Mouse (Mus musculus): ENCODE results near the gene Fam161a. TPM values are rescaled to one million over a fixed set of nuclear protein-coding genes. Genes with fewer than 3 reads are reported as not detected.

Gene Fam161a
- total RNA-seq (2023), result 1 to 10 TPM; 2.2 to 3.7 TPM

DNA sequence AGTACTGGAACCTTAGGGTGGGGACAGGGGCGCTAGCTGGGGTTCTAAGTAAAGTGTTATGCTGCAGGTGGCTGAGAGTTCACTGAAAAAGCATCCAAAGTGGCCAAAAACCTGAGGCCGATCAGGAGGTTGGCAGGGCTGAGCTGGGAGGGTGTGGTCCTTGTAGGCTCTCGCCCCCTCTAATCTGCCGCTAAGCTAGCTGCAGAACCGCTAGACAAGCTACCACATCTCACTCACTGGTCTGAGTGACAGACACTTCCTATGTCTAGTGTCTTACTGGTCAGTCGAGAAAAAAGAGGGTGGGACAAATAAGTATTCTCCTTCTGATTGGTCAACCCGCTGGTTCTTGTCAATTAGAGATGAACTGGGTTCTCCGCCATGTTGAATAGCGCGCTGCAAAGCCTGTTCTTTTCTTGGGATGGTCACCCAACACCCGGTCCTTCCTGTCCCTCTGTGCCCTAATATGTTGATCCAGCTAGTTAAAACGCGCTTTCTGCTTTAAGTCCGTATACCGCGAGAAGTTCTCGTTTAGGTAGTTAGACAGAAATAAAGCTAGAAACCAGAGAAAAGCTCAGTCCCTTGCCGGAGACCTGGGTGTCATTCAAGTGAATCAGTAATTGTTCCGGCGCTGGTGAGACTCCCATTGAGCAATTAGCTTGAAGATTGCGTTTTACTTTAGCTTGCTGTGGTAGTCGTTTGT lies at the start of gene Fam161a:
TSS of gene Fam161a (plus strand) at position 51 of the 700 bp plus-strand sequence.

DNA sequence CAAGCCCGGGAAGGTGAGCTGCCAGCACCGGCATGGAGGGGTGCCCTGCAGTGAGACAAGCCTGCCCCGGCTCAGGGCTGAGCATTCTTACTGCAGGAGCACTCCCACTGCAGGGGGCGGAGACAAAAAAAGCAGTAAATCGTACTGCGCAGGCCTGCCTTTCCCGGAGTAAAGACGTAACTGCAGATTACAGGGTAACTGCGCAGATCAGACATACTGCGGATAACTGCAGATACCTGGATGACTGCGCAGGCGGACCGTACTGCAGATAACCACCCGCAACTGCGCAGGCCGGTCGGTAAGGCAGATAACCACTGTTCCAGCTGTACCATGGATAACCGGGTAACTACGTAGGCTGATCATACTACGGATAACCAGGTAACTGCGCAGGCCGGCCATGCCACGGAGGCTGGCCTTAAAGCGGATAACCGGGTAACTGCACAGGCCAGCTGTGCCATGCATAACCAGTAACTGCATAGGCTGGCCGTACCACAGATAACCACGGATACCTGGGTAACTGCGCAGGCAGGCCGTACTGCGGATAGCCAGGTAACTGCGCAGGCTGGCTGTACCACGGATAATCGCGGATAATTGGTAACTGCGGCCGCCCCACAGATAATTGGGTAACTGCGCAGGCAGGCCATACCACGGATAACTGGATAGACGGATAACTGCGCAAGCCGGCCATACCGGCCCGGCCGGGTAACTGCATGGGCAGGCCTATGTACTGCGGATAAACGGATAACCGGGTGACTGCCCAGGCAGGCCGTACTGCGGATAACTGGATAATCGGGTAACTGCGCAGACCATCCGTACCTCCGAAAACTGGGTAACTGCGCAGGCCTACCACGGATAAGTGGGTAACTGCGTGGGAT lies 35.3 kb upstream of the Fam161a start, which contains the start of gene Zrsr1:
TSS of gene Zrsr1 (plus strand) at position 171 of the 875 bp plus-strand sequence.

DNA sequence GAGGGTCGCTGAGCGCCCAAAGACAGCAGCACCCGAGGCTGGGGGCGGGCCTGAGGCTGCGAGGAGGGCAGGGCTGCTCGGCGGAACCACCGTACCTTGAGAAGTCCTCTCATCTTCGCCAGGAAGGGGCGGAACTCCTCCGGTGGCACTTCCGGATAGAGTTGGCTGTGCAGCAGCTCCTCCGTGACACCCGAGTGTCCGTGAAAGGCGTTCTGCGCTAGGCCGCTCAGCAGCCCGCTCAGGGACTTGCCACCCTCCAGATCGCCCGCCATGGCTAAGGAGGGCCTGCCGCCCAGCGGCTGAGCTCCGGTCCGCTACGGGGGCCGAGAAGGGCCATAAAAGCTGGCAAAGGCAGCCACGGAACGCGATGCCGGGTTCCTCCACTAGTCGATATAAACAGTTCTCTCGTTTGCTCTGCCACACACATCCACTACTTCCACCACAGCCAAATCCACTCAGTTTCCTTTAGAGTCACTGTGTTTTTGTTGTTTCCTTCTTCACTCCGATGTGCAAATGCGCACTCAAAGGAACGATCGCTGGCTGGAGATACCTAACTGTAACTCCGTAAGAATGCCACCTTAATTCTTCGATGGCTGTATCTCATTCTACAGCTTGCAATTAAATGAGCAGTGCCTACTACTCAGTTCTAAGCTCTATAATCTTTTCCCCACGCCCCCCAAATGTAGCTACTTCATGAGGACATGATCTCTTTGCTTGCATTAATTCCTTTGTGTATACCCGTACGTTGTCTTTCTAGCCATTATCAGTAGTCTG lies 25.2 kb upstream of the Fam161a start, which contains the start of the genes Gm28048 and Commd1:
TSS of gene Gm28048 (minus strand) at position 107 of the 774 bp plus-strand sequence.
TSS of gene Commd1 (minus strand) at position 399 of the 774 bp plus-strand sequence.

DNA sequence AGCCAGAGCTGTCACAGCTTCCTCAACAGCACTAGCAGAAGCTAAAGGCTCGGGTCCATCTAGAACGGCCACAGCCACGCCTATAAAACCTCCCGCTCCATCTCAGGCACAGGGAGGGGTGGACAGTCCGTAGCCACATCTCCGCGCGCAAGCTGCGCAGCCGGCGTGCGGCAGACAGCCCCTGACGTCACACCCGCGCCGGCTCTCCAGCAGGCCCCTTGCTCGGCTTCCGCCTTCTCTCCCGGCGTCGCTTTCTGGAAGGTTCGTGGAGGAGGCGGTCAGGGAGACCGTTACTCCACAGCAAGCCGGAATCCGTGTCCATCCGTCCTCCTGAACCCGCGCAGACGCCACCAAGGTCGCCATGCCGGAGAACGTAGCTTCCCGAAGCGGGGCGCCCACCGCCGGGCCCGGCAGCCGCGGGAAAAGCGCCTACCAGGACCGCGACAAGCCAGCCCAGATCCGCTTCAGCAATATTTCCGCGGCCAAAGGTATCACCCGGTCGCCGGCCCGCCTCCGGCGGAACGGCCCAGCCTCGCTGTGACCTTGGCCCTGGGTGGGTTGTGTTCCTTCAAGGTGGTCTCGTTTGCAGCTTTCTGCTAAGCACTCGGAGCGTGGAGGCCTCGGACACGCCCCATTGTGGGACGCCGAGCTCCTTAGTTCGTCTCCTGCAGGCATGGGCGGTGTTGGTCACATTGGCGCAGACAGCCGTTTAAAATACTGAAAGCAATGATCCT lies 16.8 kb upstream of the Fam161a start, which contains the start of gene Cct4:
TSS of gene Cct4 (plus strand) at position 127 of the 734 bp plus-strand sequence.

Other genes starting within 250 kb of the Fam161a start
- 10 to 100 TPM; 51.6 to 69.8 TPM for gene B3gnt2, start 146.6 kb upstream of the Fam161a start, total RNA-seq (2023)
- 10 to 100 TPM; 16.2 to 20.2 TPM for gene Zrsr1, start 35.5 kb upstream of the Fam161a start, total RNA-seq (2023)
- gene Gm28048, start 25.4 kb upstream of the Fam161a start, total RNA-seq (2023), result 10 to 100 TPM; 26.9 to 28.9 TPM
- gene Commd1, start 25.1 kb upstream of the Fam161a start, total RNA-seq (2023), result 10 to 100 TPM; 53.9 to 58.2 TPM
- gene Cct4, start 17.0 kb upstream of the Fam161a start, total RNA-seq (2023), result 100 to 1,000 TPM in 1 of 2 experiments, 10 to 100 TPM in 1; 91.3 to 113 TPM
- gene Xpo1, start 248.5 kb downstream of the Fam161a start, total RNA-seq (2023), result 10 to 100 TPM; 73.1 to 77.8 TPM

All from neutrophil, adult 59 days (primary cell).